Mouse (Mus musculus) G1E (cell line): ENCODE measurements around the gene Lefty1. TPM values are rescaled to one million over a fixed set of nuclear protein-coding genes. Genes with fewer than 3 reads are reported as not detected.

Source experiments
- ATAC-seq: 2 replicates; pipeline ENCODE4 v1.8.0; 2016; ENCODE audit warnings: mild to moderate bottlenecking; ENCODE audit not compliant: insufficient number of reproducible peaks, poor library complexity, low FRiP score, severe bottlenecking; ENCODE audit errors: extremely low read depth
- DNase-seq: peaks from one replicate; pipeline ENCODE4 v3.0.0; 2012; ENCODE audit warnings: low spot score
- H3K27me3 ChIP-seq: 2 replicates; pipeline ENCODE4 v1.6.1; 2012; ENCODE audit warnings: mild to moderate bottlenecking, low read length, inconsistent platforms; ENCODE audit not compliant: insufficient read depth
- H3K36me3 ChIP-seq: replicated peaks from 2 replicates; pipeline ENCODE3; 2012; ENCODE audit warnings: mild to moderate bottlenecking, inconsistent platforms
- H3K4me1 ChIP-seq: 2 replicates; pipeline ENCODE4 v1.6.1; 2012; ENCODE audit warnings: low read depth, low read length, inconsistent platforms, mixed read lengths; ENCODE audit not compliant: insufficient read depth
- H3K4me3 ChIP-seq: 2 replicates; pipeline ENCODE4 v1.5.1; 2012; ENCODE audit warnings: low read depth, mild to moderate bottlenecking, inconsistent platforms, low read length, moderate library complexity, mixed read lengths
- H3K9me3 ChIP-seq: replicated peaks from 2 replicates; pipeline ENCODE4 v1.6.1; 2012; ENCODE audit warnings: inconsistent platforms
- CTCF ChIP-seq: IDR thresholded peaks from 2 replicates; pipeline ENCODE4 v1.5.1; 2012; ENCODE audit warnings: low read depth, low read length, inconsistent platforms, mixed read lengths
- GATA1 ChIP-seq: IDR thresholded peaks from 2 replicates; pipeline ENCODE4 v1.6.1; 2012; ENCODE audit warnings: borderline replicate concordance, low read length, inconsistent platforms, mixed read lengths
- GATA2 ChIP-seq: IDR thresholded peaks from 2 replicates; pipeline ENCODE4 v1.6.1; 2012; ENCODE audit warnings: low read depth, low read length, inconsistent platforms, borderline replicate concordance
- POLR2AphosphoS5 ChIP-seq: IDR thresholded peaks from 2 replicates; pipeline ENCODE4 v1.6.1; 2012; ENCODE audit warnings: low read depth, low read length, inconsistent platforms; ENCODE audit not compliant: insufficient replicate concordance
- TAL1 ChIP-seq: conservative IDR thresholded peaks from 2 replicates; pipeline ENCODE4 v1.6.1; 2012; ENCODE audit warnings: low read depth, low read length, inconsistent platforms, mixed read lengths
- polyA plus RNA-seq: library from polyadenylated mRNA; stranded (reverse); fragments of >175 nt; gene quantifications from 2 replicates; pipeline ENCODE4 v1.2.3, GENCODE M21; 2012
- total RNA-seq, 2 experiments: library from RNA; stranded (forward) in 1 of 2; stranded (reverse) in 1 of 2; fragments of 200-1000 nt in 1 of 2; fragments of >200 nt in 1 of 2; fragmentation: Nextera tagmentation in 1 of 2; gene quantifications; 2 replicates each; pipeline ENCODE4 v1.2.3; 2014 to 2017

Gene Lefty1
- total and polyA plus RNA-seq, 3 experiments, result not detected

- no peak for DNase-seq
- peak overlapping the region; percentile 82 for H3K4me3 ChIP-seq
- peaks cover 5% of the 10 kb centered on the region for H3K36me3 ChIP-seq
- TF ChIP-seq GATA1, result no peak
- TF ChIP-seq GATA2, result no peak
- no peak for TF ChIP-seq POLR2AphosphoS5
- no peak for TF ChIP-seq TAL1
- TF ChIP-seq CTCF, result no peak
- H3K27me3 ChIP-seq, result peaks cover 33% of the 10 kb centered on the region
- peaks cover 52% of the 10 kb centered on the region for H3K4me1 ChIP-seq
- H3K9me3 ChIP-seq, result no peaks in the 10 kb centered on the region
- 0 out of 2 replicates have a peak, but pooled peaks have one; percentile 6 for ATAC-seq
These were observed 6.9 kb downstream of the Lefty1 start for GRCm38 (mm10) chr1:180941726-180942125.

GRCm38 (mm10) chr1:180942166-180943031, 7.6 kb downstream of the Lefty1 start, which contains the start of gene Tmem63a:
Tmem63a (plus strand) TSS chr1:180942344.
- peak; percentile 16; the same call in 1 of the 2 replicates for ATAC-seq
- H3K4me3 ChIP-seq, result peak within 1 kb of the TSS; percentile 82
- peak; percentile 76 for DNase-seq
- TF ChIP-seq GATA2 (no peak), CTCF (no peak), GATA1 (no peak), POLR2AphosphoS5 (no peak), TAL1 (no peak)
- peaks cover 50% of the 10 kb centered on the region for H3K4me1 ChIP-seq
- peaks cover 29% of the 10 kb centered on the region for H3K27me3 ChIP-seq
- H3K36me3 ChIP-seq, result peaks cover 10% of the 10 kb centered on the region
- H3K9me3 ChIP-seq, result no peaks in the 10 kb centered on the region

- TF ChIP-seq TAL1 (no peak), POLR2AphosphoS5 (no peak), GATA2 (no peak), GATA1 (no peak), CTCF (no peak)
- ATAC-seq, result no peak
- H3K4me3 ChIP-seq, result peak overlapping the region; percentile 82; the same call in 1 of the 2 replicates
- no peaks in the 10 kb centered on the region for H3K9me3 ChIP-seq
- no peak for DNase-seq
- peaks cover 24% of the 10 kb centered on the region for H3K27me3 ChIP-seq
- peaks cover 13% of the 10 kb centered on the region for H3K36me3 ChIP-seq
- peaks cover 50% of the 10 kb centered on the region for H3K4me1 ChIP-seq
These were observed 8.3 kb downstream of the Lefty1 start for GRCm38 (mm10) chr1:180943032-180943644.

- no peak for DNase-seq
- Histone ChIP-seq H3K9me3 (no peaks in the 10 kb centered on the region), H3K27me3 (peaks cover 24% of the 10 kb centered on the region), H3K4me1 (peaks cover 50% of the 10 kb centered on the region), H3K4me3 (no peak overlapping the region), H3K36me3 (peaks cover 20% of the 10 kb centered on the region)
- no peak for ATAC-seq
- no peak for TF ChIP-seq CTCF
- no peak for TF ChIP-seq GATA1
- no peak for TF ChIP-seq POLR2AphosphoS5
- TF ChIP-seq TAL1, result no peak
These were observed 9.1 kb downstream of the Lefty1 start for GRCm38 (mm10) chr1:180943896-180944295.

- H3K27me3 ChIP-seq, result peaks cover 24% of the 10 kb centered on the region
- H3K4me3 ChIP-seq, result no peak overlapping the region
- H3K36me3 ChIP-seq, result peaks cover 26% of the 10 kb centered on the region
- TF ChIP-seq CTCF (no peak), GATA2 (no peak), GATA1 (no peak), POLR2AphosphoS5 (no peak), TAL1 (no peak)
- ATAC-seq (no peak), DNase-seq (no peak)
- H3K4me1 ChIP-seq, result peaks cover 50% of the 10 kb centered on the region
- H3K9me3 ChIP-seq, result no peaks in the 10 kb centered on the region
These were observed 9.7 kb downstream of the Lefty1 start for GRCm38 (mm10) chr1:180944553-180944952.
